Comparison of ENCODE assay signal across 12 mouse cellular contexts in genomic region chr14:115551996-115552395, GRCm38 (mm10).
"Had no signal": no experiment of that assay in that cellular context is flagged by ENCODE, and none has a peak within 500 bp of the region (broad histone marks: within the 10 kb centered on the region; RNA-seq: fewer than 3 reads in every experiment).

No protein-coding gene starts in this region.

- DNase-seq: retina, postnatal 1 day; right cerebral cortex, adult 18-20 months; right cerebral cortex, postnatal 14 days; right cerebral cortex, postnatal 25 days; right cerebral cortex, postnatal 4 days; spleen, adult 18-20 months; thymus, adult 18-20 months; thymus, adult 2 months; thymus, postnatal 14 days; thymus, postnatal 25 days; thymus, postnatal 36 days; thymus, postnatal 4 days had no signal
